Mouse (Mus musculus) layer of hippocampus, adult 6 months (tissue): ENCODE results near the gene Mslnl. TPM values are rescaled to one million over a fixed set of nuclear protein-coding genes. Genes with fewer than 3 reads are reported as not detected.

ENCODE experiments used
- long read RNA-seq, 2 experiments: library from polyadenylated mRNA; unstranded; transcript quantifications; one replicate each; pipeline ENCODE4 v2.0.0; 2019 to 2020
- microRNA-seq: library from miRNA; unstranded; fragments of <30 nt; microRNA quantifications from one replicate; pipeline ENCODE4 v1.2.0, GENCODE M21; 2020
- polyA plus RNA-seq: library from polyadenylated mRNA; unstranded; fragments of <200 nt; fragmentation: Nextera tagmentation; gene quantifications from 2 replicates; pipeline ENCODE4 v1.2.3, GENCODE M21; 2021

Gene Mslnl
- polyA plus RNA-seq: not detected in 2 replicates
- long read RNA-seq, experiment 1: 0 reads
- long read RNA-seq, experiment 2, partial matches to known transcripts: 0 of 1 reads
- long read RNA-seq, experiment 2, other reads (novel, unspliced or antisense): 1 of 1 reads

DNA sequence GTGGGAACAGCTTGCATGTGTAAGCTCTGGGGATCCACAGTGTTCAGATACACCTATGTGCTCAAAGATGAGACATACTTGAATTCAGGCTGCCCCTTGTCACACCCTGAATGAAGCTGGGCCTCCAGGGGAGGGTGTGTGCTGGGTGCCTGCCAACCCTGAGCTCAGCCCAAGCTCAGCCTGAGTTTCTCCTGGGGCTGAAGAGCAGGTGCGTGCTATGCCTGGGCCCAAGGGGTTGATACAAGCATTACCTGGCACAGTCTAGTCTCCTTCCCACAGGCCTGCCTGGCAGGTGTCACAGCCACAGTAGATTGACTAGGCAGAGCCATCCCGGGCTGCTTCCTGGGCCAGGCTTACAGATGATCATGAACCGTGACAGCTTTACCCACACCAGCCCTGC lies at the start of gene Mslnl:
Gene Mslnl (plus strand): TSS at position 298 of the 400 bp plus-strand sequence.

GRCm38 (mm10) chr17:25716711-25717637 lies 18.9 kb upstream of the Mslnl start, which contains the start of gene Gng13:
Gene Gng13 (plus strand): TSS chr17:25717171.

DNA sequence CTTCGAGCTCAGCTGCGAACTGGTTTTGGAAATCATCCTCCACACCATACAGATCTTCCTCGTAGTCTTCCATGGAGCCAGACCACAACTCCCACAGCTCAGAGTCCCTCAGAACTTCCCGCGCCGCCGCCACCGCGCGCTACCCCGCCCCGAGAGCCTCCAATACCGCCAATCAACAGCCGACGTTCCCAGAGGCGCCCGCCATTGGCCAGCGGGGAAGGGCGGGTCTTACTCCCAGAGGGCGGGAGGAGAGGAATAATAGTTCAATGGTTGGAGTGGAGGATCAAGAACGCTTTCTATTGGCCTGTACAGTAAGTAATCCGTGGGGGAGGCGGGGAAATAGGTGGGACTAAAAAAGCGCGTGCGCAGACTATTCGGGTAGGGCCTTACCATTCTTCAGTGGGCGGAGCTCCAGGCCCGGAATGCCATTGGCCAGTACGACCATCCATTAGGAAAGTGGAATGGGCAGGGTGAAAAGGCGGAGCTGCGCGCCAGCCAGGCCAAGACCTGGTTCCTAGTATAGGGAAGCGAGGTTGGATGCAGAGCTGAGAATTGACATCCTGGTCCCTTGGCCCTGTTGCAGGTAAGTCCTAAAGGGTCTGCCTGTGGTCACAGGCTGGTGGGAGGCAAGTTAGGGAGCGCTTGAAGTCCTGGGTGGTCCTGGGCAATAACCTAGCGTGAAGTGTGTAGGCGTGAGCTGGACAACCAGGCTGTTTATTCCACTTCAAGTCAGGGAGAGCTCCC lies 8.4 kb upstream of the Mslnl start, which contains the start of the genes Chtf18 and Rpusd1:
Gene Chtf18 (minus strand): TSS at position 155 of the 744 bp plus-strand sequence.
Gene Rpusd1 (plus strand): TSS at position 406 of the 744 bp plus-strand sequence.

GRCm38 (mm10) chr17:25754241-25754640 lies 18.4 kb downstream of the Mslnl start, which contains the start of gene Msln:
Gene Msln (minus strand): TSS chr17:25754378.

DNA sequence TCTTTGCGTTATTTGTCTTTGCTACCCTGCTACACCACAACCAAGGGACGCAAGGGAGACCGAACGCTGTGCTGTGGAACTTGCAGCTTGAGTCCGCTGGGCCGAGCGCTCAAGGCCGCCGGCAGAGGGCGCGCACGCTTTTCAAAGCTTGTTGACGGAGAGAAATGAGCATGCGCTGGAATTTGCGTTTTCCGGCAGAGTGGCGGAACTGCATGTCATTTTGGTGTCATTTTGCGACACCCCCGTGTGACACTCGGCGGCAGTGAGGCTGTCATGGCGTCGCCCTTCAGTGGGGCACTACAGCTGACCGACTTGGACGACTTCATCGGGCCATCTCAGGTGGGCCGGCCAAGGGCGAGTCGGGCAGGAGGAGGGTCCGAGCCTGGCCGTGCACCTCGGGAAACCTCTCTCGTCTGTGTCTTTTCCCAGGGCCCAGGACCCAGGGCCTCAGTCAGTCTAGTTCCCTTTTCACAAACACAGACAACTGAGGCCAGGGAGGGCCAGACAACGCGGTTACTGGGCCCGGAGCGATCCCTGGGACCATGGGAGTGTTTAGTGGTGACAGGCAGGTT lies 37.8 kb downstream of the Mslnl start, which contains the start of gene Narfl:
Gene Narfl (plus strand): TSS at position 228 of the 572 bp plus-strand sequence.

GRCm38 (mm10) chr17:25785281-25785745 lies 49.5 kb downstream of the Mslnl start, which contains the start of gene Haghl:
Gene Haghl (minus strand): TSS chr17:25785673.

DNA sequence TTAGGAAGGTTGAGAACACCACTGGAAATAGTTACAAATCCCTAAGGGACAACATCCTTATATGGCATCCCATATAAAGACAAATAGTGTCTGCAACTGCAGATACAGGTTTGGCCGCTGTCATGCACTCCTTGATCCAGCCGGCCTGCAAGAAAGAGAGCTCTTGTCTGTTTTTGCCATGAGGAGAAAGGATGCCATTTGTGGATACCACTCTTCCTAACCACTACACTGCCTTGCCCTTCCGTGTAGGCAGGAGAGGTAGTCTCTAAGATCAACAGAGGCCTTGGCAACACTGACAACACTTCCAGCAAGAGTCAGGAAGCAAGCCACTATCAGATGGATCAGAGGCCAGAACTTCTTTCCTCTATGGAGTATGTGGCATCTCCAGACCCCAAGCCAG lies 50.4 kb downstream of the Mslnl start, which contains the start of gene Ccdc78:
Gene Ccdc78 (plus strand): TSS at position 301 of the 400 bp plus-strand sequence.

DNA sequence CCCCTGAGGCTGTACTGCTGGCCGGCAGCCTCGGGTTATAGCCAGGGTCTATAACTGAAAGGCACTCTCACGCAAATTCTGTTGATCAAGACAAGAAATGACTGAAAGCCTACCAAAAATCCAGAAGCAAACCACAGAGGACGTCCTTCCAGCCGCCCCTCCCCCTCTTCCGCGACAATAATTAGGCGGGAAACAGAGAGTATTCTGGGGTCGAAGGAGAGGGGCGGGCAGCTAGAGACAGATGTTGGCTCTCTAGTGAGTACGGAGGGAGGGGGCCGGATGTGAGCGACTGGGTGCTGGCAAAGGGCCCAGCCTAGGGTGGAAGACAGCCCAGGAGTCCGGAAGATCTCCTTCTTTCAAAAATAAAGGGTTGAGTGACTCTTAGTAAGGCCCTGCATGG lies 56.8 kb downstream of the Mslnl start, which contains the start of gene Fam173a:
Gene Fam173a (minus strand): TSS at position 287 of the 400 bp plus-strand sequence.

DNA sequence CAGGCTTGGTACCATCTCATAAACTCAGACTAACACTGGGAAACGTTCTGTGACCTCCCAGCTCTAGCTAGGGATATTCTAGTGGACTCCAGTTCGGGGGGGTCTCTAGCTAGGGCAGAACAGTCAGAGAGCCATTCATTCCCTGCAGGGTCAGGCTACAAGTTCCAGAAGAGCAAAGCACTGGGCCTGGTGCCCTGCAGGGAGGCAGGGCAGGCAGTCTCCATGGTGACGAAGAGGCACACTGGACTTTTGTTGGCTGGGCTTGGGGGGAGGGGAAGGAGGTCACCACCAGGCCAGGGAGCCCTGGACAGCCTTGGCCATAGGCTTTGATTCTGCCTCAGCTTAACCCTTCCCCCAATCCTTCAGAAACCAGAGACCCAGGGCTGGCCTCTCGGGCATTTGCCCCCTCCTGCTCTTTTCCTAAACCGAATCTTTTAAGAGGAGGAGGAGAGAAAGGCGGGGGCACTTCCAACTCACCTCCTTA lies 59.8 kb downstream of the Mslnl start, which contains the start of gene AC134908.4:
Gene AC134908.4 (minus strand): TSS at position 51 of the 484 bp plus-strand sequence.

DNA sequence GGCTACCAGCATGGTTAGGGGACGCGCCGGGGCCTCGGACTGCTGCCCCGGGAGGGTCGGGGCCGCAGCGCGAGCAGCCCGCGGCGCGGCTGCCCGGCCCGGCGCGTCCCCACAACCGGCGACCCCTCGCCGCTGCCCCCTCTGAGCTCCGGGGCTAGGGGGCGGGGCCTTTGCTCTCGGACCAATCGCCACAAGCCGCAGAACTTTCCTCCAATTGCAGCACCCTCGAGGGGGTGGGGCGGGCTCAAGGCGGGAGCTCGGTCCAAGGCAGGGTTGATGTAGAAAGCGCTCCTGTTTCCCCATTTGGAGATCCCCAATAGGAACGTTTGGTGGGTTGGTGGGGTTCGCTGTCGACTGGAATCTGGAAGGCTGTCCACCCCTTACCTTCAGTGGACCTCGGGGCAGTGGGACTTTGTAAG lies 61.1 kb downstream of the Mslnl start, which contains the start of gene Metrn:
Gene Metrn (minus strand): TSS at position 186 of the 419 bp plus-strand sequence.

Small RNAs within 50 kb of the gene (microRNA-seq; reads per million reads assigned to microRNA genes)
- not detected for gene Gm25083
- gene Mir6966: 1.5 reads per million

Other genes with a start within 250 kb of the Mslnl start
- gene Sstr5, start 238.8 kb upstream of the Mslnl start, polyA plus RNA-seq: 0.18 and 0.23 TPM in 2 replicates
- gene Sox8, start 165.4 kb upstream of the Mslnl start, polyA plus RNA-seq: 43.6 and 69.7 TPM in 2 replicates
- gene Lmf1, start 157.0 kb upstream of the Mslnl start, polyA plus RNA-seq: 31.8 and 35.9 TPM in 2 replicates
- 621 and 686 TPM in 2 replicates for gene Gng13, start 18.9 kb upstream of the Mslnl start, polyA plus RNA-seq
- 0.99 and 1.8 TPM in 2 replicates for gene Chtf18, start 8.6 kb upstream of the Mslnl start, polyA plus RNA-seq
- 52.1 and 53.1 TPM in 2 replicates for gene Rpusd1, start 8.4 kb upstream of the Mslnl start, polyA plus RNA-seq
- 0.21 and 0.24 TPM in 2 replicates for gene Msln, start 18.3 kb downstream of the Mslnl start, polyA plus RNA-seq
- 32.8 and 34.8 TPM in 2 replicates for gene Narfl, start 37.7 kb downstream of the Mslnl start, polyA plus RNA-seq
- 76.2 and 91.6 TPM in 2 replicates for gene Haghl, start 49.6 kb downstream of the Mslnl start, polyA plus RNA-seq
- gene Ccdc78, start 50.5 kb downstream of the Mslnl start, polyA plus RNA-seq: 0.36 and 0.49 TPM in 2 replicates
- gene Fam173a, start 56.9 kb downstream of the Mslnl start, polyA plus RNA-seq: 182 and 194 TPM in 2 replicates
- 2.4 and 3.0 TPM in 2 replicates for gene AC134908.4, start 59.6 kb downstream of the Mslnl start, polyA plus RNA-seq
- 7.3 and 11.1 TPM in 2 replicates for gene Metrn, start 61.1 kb downstream of the Mslnl start, polyA plus RNA-seq
- 218 and 257 TPM in 2 replicates for gene Fbxl16, start 73.0 kb downstream of the Mslnl start, polyA plus RNA-seq
- 15.6 and 18.6 TPM in 2 replicates for gene Wdr24, start 87.6 kb downstream of the Mslnl start, polyA plus RNA-seq
- 33.3 and 39.5 TPM in 2 replicates for gene Jmjd8, start 92.8 kb downstream of the Mslnl start, polyA plus RNA-seq
- 365 and 398 TPM in 2 replicates for gene Stub1, start 97.4 kb downstream of the Mslnl start, polyA plus RNA-seq
- 18.4 and 27.7 TPM in 2 replicates for gene Rhbdl1, start 101.3 kb downstream of the Mslnl start, polyA plus RNA-seq
- 2.1 and 2.8 TPM in 2 replicates for gene Gm20683, start 105.7 kb downstream of the Mslnl start, polyA plus RNA-seq
- 8.6 and 8.7 TPM in 2 replicates for gene Rhot2, start 108.8 kb downstream of the Mslnl start, polyA plus RNA-seq
- 2.1 and 2.3 TPM in 2 replicates for gene Wdr90, start 125.5 kb downstream of the Mslnl start, polyA plus RNA-seq
- gene Mcrip2, start 132.7 kb downstream of the Mslnl start, polyA plus RNA-seq: 36.0 and 36.4 TPM in 2 replicates
- 87.8 and 94.9 TPM in 2 replicates for gene Mettl26, start 139.0 kb downstream of the Mslnl start, polyA plus RNA-seq
- gene Wfikkn1, start 144.8 kb downstream of the Mslnl start, polyA plus RNA-seq: not detected in 2 replicates
- 6.4 and 7.1 TPM in 2 replicates for gene Rab40c, start 183.7 kb downstream of the Mslnl start, polyA plus RNA-seq
- 115 and 168 TPM in 2 replicates for gene Pigq, start 208.9 kb downstream of the Mslnl start, polyA plus RNA-seq
- 1.6 and 1.9 TPM in 2 replicates for gene Nhlrc4, start 208.9 kb downstream of the Mslnl start, polyA plus RNA-seq
- gene A930017K11Rik, start 216.5 kb downstream of the Mslnl start, polyA plus RNA-seq: 0.54 and 1.1 TPM in 2 replicates
- gene Capn15, start 249.8 kb downstream of the Mslnl start, polyA plus RNA-seq: 9.0 and 12.3 TPM in 2 replicates